Mouse (Mus musculus) hindbrain, embryonic 11.5 days (tissue): Measurements from ENCODE around the gene Thrap3. TPM values are rescaled to one million over a fixed set of nuclear protein-coding genes. Genes with fewer than 3 reads are reported as not detected.

Experiments used
- ATAC-seq: fragments of 200-750 bp; cut with Nextera tagmentation; 2 replicates; pipeline ENCODE4 v1.8.0; 2017; ENCODE audit warnings: mild to moderate bottlenecking, moderate TSS enrichment, moderate library complexity; ENCODE audit not compliant: low FRiP score
- DNase-seq: peaks from one replicate; pipeline ENCODE4 v3.0.0-alpha.2; 2015; ENCODE audit warnings: low spot score
- H3K27ac ChIP-seq: fragments of 300-500 bp; sonication (generic); 2 replicates; pipeline ENCODE4 v1.5.1; 2014; ENCODE audit warnings: mild to moderate bottlenecking, low read depth, low read length
- H3K27me3 ChIP-seq: fragments of 300-500 bp; sonication (generic); 2 replicates; pipeline ENCODE4 v1.6.1; 2014; ENCODE audit warnings: mild to moderate bottlenecking, low read length, moderate library complexity, mixed read lengths; ENCODE audit not compliant: control insufficient read depth, insufficient read depth
- H3K36me3 ChIP-seq: fragments of 300-500 bp; sonication (generic); 2 replicates; pipeline ENCODE4 v1.6.1; 2014; ENCODE audit warnings: mild to moderate bottlenecking, low read length, moderate library complexity, mixed read lengths; ENCODE audit not compliant: control insufficient read depth, insufficient read depth
- H3K4me1 ChIP-seq: fragments of 300-500 bp; sonication (generic); replicated peaks from 2 replicates; pipeline ENCODE4 v1.6.1; 2014; ENCODE audit warnings: low read length, mixed read lengths; ENCODE audit not compliant: control insufficient read depth, insufficient read depth
- H3K4me2 ChIP-seq: fragments of 300-500 bp; sonication (generic); replicated peaks from 2 replicates; pipeline ENCODE4 v1.6.1; 2014; ENCODE audit warnings: mild to moderate bottlenecking, low read depth, low read length
- H3K4me3 ChIP-seq: fragments of 300-500 bp; sonication (generic); 2 replicates; pipeline ENCODE4 v1.5.1; 2014; ENCODE audit warnings: low read depth, low read length
- H3K9ac ChIP-seq: fragments of 300-500 bp; sonication (generic); 2 replicates; pipeline ENCODE4 v1.6.1; 2014; ENCODE audit warnings: low read depth, low read length
- H3K9me3 ChIP-seq: fragments of 300-500 bp; sonication (generic); 2 replicates; pipeline ENCODE4 v1.6.1; 2016; ENCODE audit warnings: low read length; ENCODE audit not compliant: control insufficient read depth
- WGBS: fragments of 180-500 bp; shearing (Covaris S2); extraction: QIAGEN DNeasy Blood & Tissue Kit; methylation state at CpG from one replicate; pipeline ENCODE4 v1.1.7; 2014; 5-methylcytosine and 5-hydroxymethylcytosine counted together
- polyA plus RNA-seq: library from polyadenylated mRNA; unstranded; fragments of >200 nt; fragmentation: Nextera tagmentation; extraction: Ambion mirVana; gene quantifications from 2 replicates; pipeline ENCODE4 v1.2.1, GENCODE M21; 2014

Thrap3 gene
- polyA plus RNA-seq, 1 experiment from 2014 or later: 228 TPM

DNA sequence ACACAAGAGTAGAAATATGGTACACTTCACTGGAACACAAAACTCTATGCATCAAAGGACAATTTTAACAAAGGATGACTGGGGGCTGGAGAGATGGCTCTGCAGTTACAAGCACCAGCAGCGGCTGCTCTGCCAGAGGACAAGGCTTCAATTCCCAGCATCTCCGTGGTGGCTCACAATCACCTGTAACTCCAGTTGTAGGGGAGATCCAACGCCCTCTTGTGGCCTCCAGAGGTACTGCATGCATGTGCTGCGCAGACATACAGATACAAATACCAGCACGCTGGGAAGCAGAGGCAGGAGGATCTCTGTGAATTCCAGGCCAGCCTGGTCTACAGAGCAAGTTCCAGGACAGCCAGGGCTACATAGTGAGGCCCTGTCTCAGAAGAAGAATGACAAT, 45.9 kb downstream of the Thrap3 start:
- H3K36me3 ChIP-seq: no peaks in the 10 kb centered on the region
- no peaks in the 10 kb centered on the region for H3K27me3 ChIP-seq
- H3K4me2 ChIP-seq: no peak overlapping the region
- DNase-seq (peak; percentile 36), ATAC-seq (no peak)
- H3K27ac ChIP-seq: no peak overlapping the region
- 58% methylated on average over 5 of the region's 5 CpGs for WGBS
- H3K9ac ChIP-seq: no peak overlapping the region
- H3K9me3 ChIP-seq: no peaks in the 10 kb centered on the region
- H3K4me3 ChIP-seq: no peak overlapping the region
- no peaks in the 10 kb centered on the region for H3K4me1 ChIP-seq

- no peaks in the 10 kb centered on the region for H3K36me3 ChIP-seq
- H3K4me3 ChIP-seq: no peak overlapping the region
- no peak for DNase-seq
- H3K27ac ChIP-seq: peak overlapping the region; percentile 49; the same call in 1 of the 2 replicates
- no peaks in the 10 kb centered on the region for H3K9me3 ChIP-seq
- H3K4me2 ChIP-seq: no peak overlapping the region
- H3K4me1 ChIP-seq: no peaks in the 10 kb centered on the region
- WGBS: 59% methylated on average over 2 of the region's 2 CpGs
- no peaks in the 10 kb centered on the region for H3K27me3 ChIP-seq
- H3K9ac ChIP-seq: no peak overlapping the region
- no peak for ATAC-seq
Observed at GRCm38 (mm10) chr4:126155869-126156268, 46.7 kb downstream of the Thrap3 start.

GRCm38 (mm10) chr4:126155183-126155582, 47.4 kb downstream of the Thrap3 start:
- no peaks in the 10 kb centered on the region for H3K4me1 ChIP-seq
- H3K9ac ChIP-seq: no peak overlapping the region
- DNase-seq: no peak
- peaks cover 1% of the 10 kb centered on the region; the same call in 1 of the 2 replicates for H3K27me3 ChIP-seq
- H3K4me3 ChIP-seq: no peak overlapping the region
- no peaks in the 10 kb centered on the region for H3K36me3 ChIP-seq
- ATAC-seq: no peak
- H3K9me3 ChIP-seq: no peaks in the 10 kb centered on the region
- H3K4me2 ChIP-seq: no peak overlapping the region
- 63% methylated on average over 4 of the region's 4 CpGs for WGBS
- H3K27ac ChIP-seq: peak overlapping the region; percentile 49; the same call in 1 of the 2 replicates

GRCm38 (mm10) chr4:126152864-126153263, 49.7 kb downstream of the Thrap3 start:
- no peak overlapping the region for H3K9ac ChIP-seq
- H3K27me3 ChIP-seq: peaks cover 22% of the 10 kb centered on the region
- ATAC-seq (no peak), DNase-seq (no peak)
- H3K4me1 ChIP-seq: peaks cover 9% of the 10 kb centered on the region; the same call in 1 of the 2 replicates
- no peak overlapping the region for H3K27ac ChIP-seq
- 62% methylated on average over 14 of the region's 14 CpGs for WGBS
- no peaks in the 10 kb centered on the region for H3K9me3 ChIP-seq
- H3K4me2 ChIP-seq: no peak overlapping the region
- H3K4me3 ChIP-seq: no peak overlapping the region
- no peaks in the 10 kb centered on the region for H3K36me3 ChIP-seq

DNA sequence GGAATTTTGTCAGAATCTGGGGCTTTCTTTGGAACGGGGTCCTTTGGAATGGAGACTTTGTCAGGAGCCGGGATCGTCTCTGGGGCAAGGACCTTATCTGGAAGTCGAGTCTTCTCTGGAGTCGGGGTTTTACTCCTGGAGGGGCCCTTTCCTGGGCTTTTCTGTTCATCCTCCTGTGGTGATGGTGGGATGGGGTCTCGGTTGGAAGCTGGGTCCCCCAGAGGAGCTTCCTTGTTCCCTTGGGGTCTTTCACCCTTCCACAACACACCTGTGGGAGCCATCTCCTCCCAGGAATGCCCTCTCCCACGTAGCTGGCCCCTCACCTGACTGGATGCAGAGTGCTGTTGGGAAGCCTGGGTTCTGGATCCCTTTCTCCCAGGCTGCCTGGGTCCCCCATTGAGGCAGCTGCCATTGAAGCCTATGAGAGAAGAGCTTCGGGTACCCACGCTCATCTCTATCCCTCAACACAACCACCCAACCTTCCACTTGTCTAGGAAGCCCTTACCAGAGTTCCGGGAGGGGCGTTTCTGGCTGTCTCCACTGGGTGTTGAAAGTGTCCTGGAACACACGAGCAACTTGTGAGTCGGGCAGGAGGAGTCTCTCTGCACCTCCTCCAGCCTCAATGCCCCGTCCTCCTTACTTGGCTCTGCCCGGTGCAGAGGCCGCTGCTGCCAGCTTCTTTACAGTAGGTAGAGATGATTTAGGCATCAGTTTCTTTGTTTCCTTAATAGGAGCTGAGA, 50.7 kb downstream of the Thrap3 start:
- ATAC-seq (no peak), DNase-seq (no peak)
- H3K4me1 ChIP-seq: peaks cover 12% of the 10 kb centered on the region
- H3K36me3 ChIP-seq: no peaks in the 10 kb centered on the region
- H3K9ac ChIP-seq: no peak overlapping the region
- no peak overlapping the region for H3K4me3 ChIP-seq
- no peak overlapping the region for H3K27ac ChIP-seq
- peaks cover 25% of the 10 kb centered on the region for H3K27me3 ChIP-seq
- 83% methylated on average over 16 of the region's 16 CpGs for WGBS
- H3K9me3 ChIP-seq: no peaks in the 10 kb centered on the region
- no peak overlapping the region for H3K4me2 ChIP-seq

DNA sequence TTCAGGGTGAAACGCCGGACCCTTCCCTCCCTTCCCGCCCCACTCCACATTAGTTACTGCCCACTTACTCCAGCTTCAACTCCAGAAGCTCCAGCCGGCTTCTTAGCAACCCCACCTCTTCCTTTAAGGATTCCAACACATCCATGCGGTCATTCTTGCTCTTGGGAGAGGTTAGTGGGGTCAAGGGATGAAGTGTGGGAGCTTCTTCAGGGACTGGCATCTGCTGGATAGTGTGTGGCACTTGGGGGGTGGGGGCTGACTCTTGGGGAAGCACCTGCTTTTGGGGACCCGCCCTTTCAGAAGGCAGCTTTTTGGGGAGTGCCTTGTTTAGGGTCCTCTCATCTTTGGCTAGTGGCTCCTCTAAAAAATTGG, 51.6 kb downstream of the Thrap3 start:
- Histone ChIP-seq H3K27ac (no peak overlapping the region), H3K9ac (no peak overlapping the region), H3K36me3 (no peaks in the 10 kb centered on the region), H3K27me3 (peaks cover 25% of the 10 kb centered on the region), H3K4me3 (no peak overlapping the region), H3K4me2 (no peak overlapping the region), H3K9me3 (no peaks in the 10 kb centered on the region), H3K4me1 (peaks cover 12% of the 10 kb centered on the region)
- DNase-seq (no peak), ATAC-seq (no peak)
- 54% methylated on average over 6 of the region's 6 CpGs for WGBS

DNA sequence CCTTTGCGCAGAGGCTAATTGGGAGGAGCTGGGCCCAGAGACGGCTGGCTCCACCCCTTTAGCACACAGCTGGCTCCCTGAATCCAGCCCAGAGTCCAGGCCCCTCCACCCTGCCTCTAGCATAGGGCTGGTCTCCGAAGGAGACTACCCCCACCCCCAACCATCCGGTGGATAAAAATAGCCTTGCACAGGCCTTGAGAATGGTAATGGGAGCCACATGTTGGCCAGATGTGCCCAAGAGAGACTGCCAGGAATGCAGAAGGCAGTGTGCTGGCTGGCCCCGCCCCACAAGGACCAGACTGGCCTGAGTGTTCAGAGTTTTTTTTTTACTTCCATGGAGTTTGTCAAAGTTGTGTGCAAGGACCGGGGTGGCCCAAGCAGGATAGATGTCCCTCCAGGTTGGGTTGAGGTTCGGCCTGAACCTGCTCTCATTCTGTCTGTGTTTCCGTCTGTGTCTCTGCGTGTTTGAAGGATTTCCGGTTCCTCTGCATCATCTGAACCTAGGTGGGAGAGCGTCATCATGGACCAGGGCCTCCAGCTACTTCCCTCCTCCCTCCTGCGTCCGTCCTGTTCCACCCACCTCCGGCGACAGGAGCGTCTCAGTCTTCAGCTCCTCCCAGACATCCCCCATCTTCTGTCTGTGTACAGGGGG, 52.1 kb downstream of the Thrap3 start:
- ATAC-seq: no peak
- H3K4me2 ChIP-seq: peak overlapping the region; percentile 73; the same call in 1 of the 2 replicates
- H3K36me3 ChIP-seq: no peaks in the 10 kb centered on the region
- no peak overlapping the region for H3K9ac ChIP-seq
- peaks cover 12% of the 10 kb centered on the region for H3K4me1 ChIP-seq
- H3K4me3 ChIP-seq: no peak overlapping the region
- H3K27me3 ChIP-seq: peaks cover 25% of the 10 kb centered on the region
- WGBS: 44% methylated on average over 16 of the region's 16 CpGs
- no peak overlapping the region for H3K27ac ChIP-seq
- H3K9me3 ChIP-seq: no peaks in the 10 kb centered on the region
- DNase-seq: peak; percentile 75

DNA sequence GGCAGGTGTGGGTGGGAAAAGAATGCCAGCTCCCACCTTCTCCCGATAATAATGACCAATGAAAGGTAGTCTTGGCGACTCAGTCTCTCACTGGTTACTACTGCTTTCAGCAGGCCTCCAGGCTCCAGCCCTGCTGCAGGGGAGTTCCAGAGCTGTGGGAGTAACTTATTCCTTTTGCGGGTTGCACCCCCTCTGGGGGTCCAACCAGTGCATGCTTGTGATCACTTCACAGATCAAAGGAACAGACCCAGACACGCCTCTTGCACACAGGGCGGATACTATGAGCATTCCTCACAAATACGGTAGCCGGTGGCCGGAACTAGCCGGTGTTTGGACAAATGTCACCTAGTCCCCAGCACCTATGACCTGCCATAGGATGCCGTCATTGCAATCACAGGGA, 52.8 kb downstream of the Thrap3 start:
- peaks cover 25% of the 10 kb centered on the region for H3K27me3 ChIP-seq
- 39% methylated on average over 10 of the region's 10 CpGs for WGBS
- H3K4me2 ChIP-seq: peak overlapping the region; percentile 73
- DNase-seq (no peak), ATAC-seq (no peak)
- no peaks in the 10 kb centered on the region for H3K9me3 ChIP-seq
- H3K9ac ChIP-seq: no peak overlapping the region
- H3K27ac ChIP-seq: no peak overlapping the region
- H3K4me3 ChIP-seq: no peak overlapping the region
- H3K36me3 ChIP-seq: no peaks in the 10 kb centered on the region
- peaks cover 12% of the 10 kb centered on the region for H3K4me1 ChIP-seq
